Mouse (Mus musculus) embryonic facial prominence, embryonic 14.5 days (tissue): ENCODE results near the gene Cwf19l1. TPM values are rescaled to one million over a fixed set of nuclear protein-coding genes. Genes with fewer than 3 reads are reported as not detected.

Experiments
- ATAC-seq: fragments of 200-750 bp; cut with Nextera tagmentation; 2 replicates; pipeline ENCODE4 v1.8.0; 2017; ENCODE audit warnings: low read depth, moderate number of reproducible peaks, moderate TSS enrichment
- DNase-seq: peaks from one replicate; pipeline ENCODE4 v3.0.0-alpha.2; 2015; ENCODE audit warnings: low spot score
- H3K27ac ChIP-seq: fragments of 300-500 bp; sonication (generic); replicated peaks from 2 replicates; pipeline ENCODE4 v1.5.1; 2014; ENCODE audit warnings: low read depth, mild to moderate bottlenecking, low read length, moderate library complexity
- H3K27me3 ChIP-seq: fragments of 300-500 bp; sonication (generic); replicated peaks from 2 replicates; pipeline ENCODE4 v1.6.1; 2014; ENCODE audit warnings: low read length; ENCODE audit not compliant: control insufficient read depth, insufficient read depth
- H3K36me3 ChIP-seq: fragments of 300-500 bp; sonication (generic); 2 replicates; pipeline ENCODE4 v1.6.1; 2014; ENCODE audit warnings: low read length, mixed read lengths; ENCODE audit not compliant: control insufficient read depth, insufficient read depth
- H3K4me1 ChIP-seq: fragments of 300-500 bp; sonication (generic); 2 replicates; pipeline ENCODE4 v1.6.1; 2014; ENCODE audit warnings: antibody characterized with exemption, low read length; ENCODE audit not compliant: control insufficient read depth, insufficient read depth
- H3K4me2 ChIP-seq: fragments of 300-500 bp; sonication (generic); 2 replicates; pipeline ENCODE4 v1.6.1; 2014; ENCODE audit warnings: low read depth, mild to moderate bottlenecking, low read length, moderate library complexity, mixed read lengths
- H3K4me3 ChIP-seq: fragments of 300-500 bp; sonication (generic); 2 replicates; pipeline ENCODE4 v1.5.1; 2014; ENCODE audit warnings: low read depth, mild to moderate bottlenecking, low read length
- H3K9ac ChIP-seq: fragments of 300-500 bp; sonication (generic); 2 replicates; pipeline ENCODE4 v1.6.1; 2014; ENCODE audit warnings: low read depth, mild to moderate bottlenecking, low read length, moderate library complexity, mixed read lengths
- H3K9me3 ChIP-seq: fragments of 300-500 bp; sonication (generic); 2 replicates; pipeline ENCODE4 v1.6.1; 2016; ENCODE audit warnings: low read length; ENCODE audit not compliant: control insufficient read depth
- WGBS: fragments of 180-500 bp; shearing (Covaris S2); extraction: QIAGEN DNeasy Blood & Tissue Kit; methylation state at CpG from one replicate; pipeline ENCODE4 v1.1.7; 2014; 5-methylcytosine and 5-hydroxymethylcytosine counted together
- polyA plus RNA-seq: library from polyadenylated mRNA; unstranded; fragments of >200 nt; fragmentation: Nextera tagmentation; extraction: Ambion mirVana; gene quantifications from 2 replicates; pipeline ENCODE4 v1.2.1, GENCODE M21; 2014

Cwf19l1 gene
- polyA plus RNA-seq, 1 experiment from 2014 or later: 23.0 TPM

GRCm38 (mm10) chr19:44153781-44154180, 18.1 kb upstream of the Cwf19l1 start:
- Histone ChIP-seq H3K9me3 (no peaks in the 10 kb centered on the region), H3K27ac (no peak overlapping the region), H3K4me3 (no peak overlapping the region), H3K9ac (no peak overlapping the region), H3K4me2 (no peak overlapping the region), H3K36me3 (no peaks in the 10 kb centered on the region), H3K4me1 (no peaks in the 10 kb centered on the region), H3K27me3 (peaks cover 14% of the 10 kb centered on the region; the same call in 1 of the 2 replicates)
- no peak for DNase-seq
- ATAC-seq: no peak
- 80% methylated on average over 5 of the region's 5 CpGs for WGBS

GRCm38 (mm10) chr19:44148991-44149390, 13.3 kb upstream of the Cwf19l1 start:
- Histone ChIP-seq H3K36me3 (0 out of 2 replicates have a peak, but pooled peaks cover 5% of the 10 kb centered on the region), H3K4me2 (no peak overlapping the region), H3K27me3 (0 out of 2 replicates have a peak, but pooled peaks cover 5% of the 10 kb centered on the region), H3K4me1 (peaks cover 8% of the 10 kb centered on the region; the same call in 1 of the 2 replicates), H3K9ac (no peak overlapping the region), H3K27ac (no peak overlapping the region), H3K9me3 (no peaks in the 10 kb centered on the region), H3K4me3 (no peak overlapping the region)
- no peak for DNase-seq
- 74% methylated on average over 2 of the region's 2 CpGs for WGBS
- ATAC-seq: no peak

- H3K36me3 ChIP-seq: peaks cover 10% of the 10 kb centered on the region; the same call in 1 of the 2 replicates
- no peak overlapping the region for H3K9ac ChIP-seq
- no peak for DNase-seq
- no peak overlapping the region for H3K4me2 ChIP-seq
- no peak overlapping the region for H3K27ac ChIP-seq
- no peak for ATAC-seq
- H3K4me3 ChIP-seq: no peak overlapping the region
- H3K4me1 ChIP-seq: peaks cover 8% of the 10 kb centered on the region; the same call in 1 of the 2 replicates
- 29% methylated on average over 2 of the region's 2 CpGs for WGBS
- no peaks in the 10 kb centered on the region for H3K9me3 ChIP-seq
- 0 out of 2 replicates have a peak, but pooled peaks cover 5% of the 10 kb centered on the region for H3K27me3 ChIP-seq
Observed at GRCm38 (mm10) chr19:44148345-44148744, 12.7 kb upstream of the Cwf19l1 start.

GRCm38 (mm10) chr19:44146951-44147350, 11.3 kb upstream of the Cwf19l1 start:
- 91% methylated on average over 8 of the region's 8 CpGs for WGBS
- Histone ChIP-seq H3K9me3 (no peaks in the 10 kb centered on the region), H3K36me3 (peaks cover 24% of the 10 kb centered on the region), H3K4me3 (no peak overlapping the region), H3K9ac (no peak overlapping the region), H3K27me3 (0 out of 2 replicates have a peak, but pooled peaks cover 5% of the 10 kb centered on the region), H3K4me2 (no peak overlapping the region), H3K27ac (no peak overlapping the region), H3K4me1 (peaks cover 8% of the 10 kb centered on the region; the same call in 1 of the 2 replicates)
- ATAC-seq (no peak), DNase-seq (no peak)

- Histone ChIP-seq H3K4me3 (peak overlapping the region; percentile 64), H3K27me3 (0 out of 2 replicates have a peak, but pooled peaks cover 5% of the 10 kb centered on the region), H3K9ac (peak overlapping the region; percentile 75; the same call in 1 of the 2 replicates), H3K9me3 (no peaks in the 10 kb centered on the region), H3K27ac (no peak overlapping the region), H3K4me1 (peaks cover 8% of the 10 kb centered on the region; the same call in 1 of the 2 replicates), H3K4me2 (peak overlapping the region; percentile 62), H3K36me3 (peaks cover 28% of the 10 kb centered on the region)
- 61% methylated on average over 9 of the region's 9 CpGs for WGBS
- DNase-seq (no peak), ATAC-seq (no peak; the same call in 1 of the 2 replicates)
Observed at GRCm38 (mm10) chr19:44146568-44146879, 10.8 kb upstream of the Cwf19l1 start.

GRCm38 (mm10) chr19:44145702-44146567, 10.3 kb upstream of the Cwf19l1 start, which contains the start of gene Bloc1s2:
Gene Bloc1s2, minus strand, starts transcription at chr19:44146446.
- Histone ChIP-seq H3K27me3 (0 out of 2 replicates have a peak, but pooled peaks cover 5% of the 10 kb centered on the region), H3K9ac (peak within 1 kb of the TSS; percentile 75), H3K36me3 (peaks cover 34% of the 10 kb centered on the region), H3K9me3 (no peaks in the 10 kb centered on the region), H3K27ac (no peak within 1 kb of the TSS), H3K4me2 (peak within 1 kb of the TSS; percentile 62), H3K4me1 (peaks cover 8% of the 10 kb centered on the region; the same call in 1 of the 2 replicates), H3K4me3 (peak within 1 kb of the TSS; percentile 64)
- WGBS: 3% methylated on average over 45 of the region's 46 CpGs
- peak; percentile 89 for ATAC-seq
- DNase-seq: peak; percentile 83

GRCm38 (mm10) chr19:44144366-44144765, 8.7 kb upstream of the Cwf19l1 start:
- H3K4me2 ChIP-seq: no peak overlapping the region

GRCm38 (mm10) chr19:44135960-44136485, 347 bp upstream of the Cwf19l1 start:
- Histone ChIP-seq H3K27me3 (no peaks in the 10 kb centered on the region), H3K27ac (no peak overlapping the region), H3K9ac (peak overlapping the region; percentile 48; the same call in 1 of the 2 replicates), H3K36me3 (peaks cover 27% of the 10 kb centered on the region), H3K4me1 (peaks cover 6% of the 10 kb centered on the region; the same call in 1 of the 2 replicates), H3K4me3 (peak overlapping the region; percentile 77), H3K4me2 (peak overlapping the region; percentile 83), H3K9me3 (no peaks in the 10 kb centered on the region)
- 26% methylated on average over 7 of the region's 7 CpGs for WGBS
- no peak; the same call in 1 of the 2 replicates for ATAC-seq
- DNase-seq: no peak

More at GRCm38 (mm10) chr19:44144366-44144765, 8.7 kb upstream of the Cwf19l1 start:
- no peaks in the 10 kb centered on the region for H3K9me3 ChIP-seq
- ATAC-seq: no peak
- H3K27me3 ChIP-seq: no peaks in the 10 kb centered on the region
- DNase-seq: no peak
- no peak overlapping the region for H3K27ac ChIP-seq
- H3K4me1 ChIP-seq: peaks cover 8% of the 10 kb centered on the region; the same call in 1 of the 2 replicates
- H3K36me3 ChIP-seq: peaks cover 34% of the 10 kb centered on the region
- WGBS: 87% methylated on average over 9 of the region's 9 CpGs
- H3K4me3 ChIP-seq: no peak overlapping the region
- no peak overlapping the region for H3K9ac ChIP-seq
